Mouse (Mus musculus) lung, embryonic 16.5 days (tissue): ENCODE measurements at regions not wholly inside any gene's neighbourhood (a gene's known extent, or its start where the extent isn't known, plus 50 kb on each side); places are given as distances from the start of the nearest gene placed in this dataset.
A peak's percentile ranks its signal among the peaks of the same experiment; 100 is the strongest.

Source experiments
- ATAC-seq: fragments of 200-750 bp; cut with Nextera tagmentation; 2 replicates; pipeline ENCODE4 v1.8.0; 2017; ENCODE audit warnings: low read depth, mild to moderate bottlenecking, moderate library complexity
- H3K27ac ChIP-seq: fragments of 300-500 bp; sonication (generic); 2 replicates; pipeline ENCODE4 v1.5.1; 2014; ENCODE audit warnings: mild to moderate bottlenecking, control low read depth, low read length
- H3K27me3 ChIP-seq: fragments of 300-500 bp; sonication (generic); 2 replicates; pipeline ENCODE4 v1.6.1; 2014; ENCODE audit warnings: low read depth, low read length, mixed read lengths; ENCODE audit not compliant: control insufficient read depth, insufficient read depth
- H3K36me3 ChIP-seq: fragments of 300-500 bp; sonication (generic); 2 replicates; pipeline ENCODE4 v1.6.1; 2014; ENCODE audit warnings: low read length; ENCODE audit not compliant: control insufficient read depth, insufficient read depth
- H3K4me1 ChIP-seq: fragments of 300-500 bp; sonication (generic); replicated peaks from 2 replicates; pipeline ENCODE4 v1.6.1; 2014; ENCODE audit warnings: low read length, mixed read lengths; ENCODE audit not compliant: control insufficient read depth, insufficient read depth
- H3K4me2 ChIP-seq: fragments of 300-500 bp; sonication (generic); 2 replicates; pipeline ENCODE4 v1.6.1; 2014; ENCODE audit warnings: low read depth, low read length, control low read depth
- H3K4me3 ChIP-seq: fragments of 300-500 bp; sonication (generic); 2 replicates; pipeline ENCODE4 v1.5.1; 2014; ENCODE audit warnings: mild to moderate bottlenecking, low read length, control low read depth
- H3K9ac ChIP-seq: fragments of 300-500 bp; sonication (generic); 2 replicates; pipeline ENCODE4 v1.6.1; 2014; ENCODE audit warnings: low read length, control low read depth
- H3K9me3 ChIP-seq: fragments of 300-500 bp; sonication (generic); 2 replicates; pipeline ENCODE4 v1.6.1; 2016; ENCODE audit warnings: low read length; ENCODE audit not compliant: control insufficient read depth
- WGBS: fragments of 180-500 bp; shearing (Covaris S2); extraction: QIAGEN DNeasy Blood & Tissue Kit; methylation state at CpG from one replicate; pipeline ENCODE4 v1.1.7; 2014; 5-methylcytosine and 5-hydroxymethylcytosine counted together

DNA sequence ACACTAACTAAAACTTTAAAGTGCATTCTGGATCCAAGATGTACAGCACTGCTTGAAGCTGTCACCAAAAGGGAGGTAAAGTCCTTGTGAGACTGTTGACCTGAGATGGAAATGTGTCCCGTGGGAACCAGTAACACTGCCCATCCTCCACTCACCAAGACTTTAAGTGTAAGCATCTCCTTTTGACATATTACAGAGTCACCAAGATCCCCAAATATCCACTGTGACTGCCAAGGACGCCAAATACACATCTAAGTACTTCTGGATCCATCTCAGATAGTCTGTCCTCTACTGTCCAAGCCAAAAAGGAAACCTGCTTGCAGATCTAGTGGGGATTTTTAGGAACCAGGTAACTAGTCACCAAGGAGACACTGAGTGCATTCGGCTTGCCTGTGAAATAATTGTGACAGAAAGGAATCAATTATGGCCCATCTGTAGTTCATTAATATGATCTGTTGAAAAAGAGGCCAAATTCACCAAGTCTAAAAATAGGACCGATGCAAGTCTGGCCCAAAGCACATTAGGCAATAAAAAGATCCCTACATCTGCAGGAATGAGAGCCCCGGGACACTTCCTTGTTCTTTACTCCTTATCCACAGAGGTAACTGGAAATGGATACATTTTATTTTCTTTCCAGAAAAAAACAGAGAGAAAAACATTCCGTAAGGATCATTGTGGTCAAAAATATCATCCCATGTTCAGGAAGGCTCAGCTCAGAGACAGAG lies 157.8 kb upstream of the Irf2bp2 start:
- no peaks in the 10 kb centered on the region for H3K36me3 ChIP-seq
- peak overlapping the region; percentile 60 for H3K27ac ChIP-seq
- H3K4me3 ChIP-seq = no peak overlapping the region
- no peak overlapping the region for H3K9ac ChIP-seq
- whole genome bisulfite sequencing = 63% methylated on average over 6 of the region's 6 CpGs
- H3K27me3 ChIP-seq = no peaks in the 10 kb centered on the region
- no peak for ATAC-seq
- H3K4me2 ChIP-seq = no peak overlapping the region
- H3K4me1 ChIP-seq = peaks cover 22% of the 10 kb centered on the region
- H3K9me3 ChIP-seq = no peaks in the 10 kb centered on the region

GRCm38 (mm10) chr8:126745992-126746775 lies 152.4 kb upstream of the Irf2bp2 start:
- Histone ChIP-seq H3K4me2 (no peak overlapping the region), H3K4me1 (peaks cover 10% of the 10 kb centered on the region; the same call in 1 of the 2 replicates), H3K9ac (no peak overlapping the region), H3K4me3 (no peak overlapping the region), H3K9me3 (no peaks in the 10 kb centered on the region), H3K27ac (no peak overlapping the region), H3K27me3 (no peaks in the 10 kb centered on the region), H3K36me3 (no peaks in the 10 kb centered on the region)
- 77% methylated on average over 18 of the region's 18 CpGs for WGBS
- ATAC-seq = no peak

DNA sequence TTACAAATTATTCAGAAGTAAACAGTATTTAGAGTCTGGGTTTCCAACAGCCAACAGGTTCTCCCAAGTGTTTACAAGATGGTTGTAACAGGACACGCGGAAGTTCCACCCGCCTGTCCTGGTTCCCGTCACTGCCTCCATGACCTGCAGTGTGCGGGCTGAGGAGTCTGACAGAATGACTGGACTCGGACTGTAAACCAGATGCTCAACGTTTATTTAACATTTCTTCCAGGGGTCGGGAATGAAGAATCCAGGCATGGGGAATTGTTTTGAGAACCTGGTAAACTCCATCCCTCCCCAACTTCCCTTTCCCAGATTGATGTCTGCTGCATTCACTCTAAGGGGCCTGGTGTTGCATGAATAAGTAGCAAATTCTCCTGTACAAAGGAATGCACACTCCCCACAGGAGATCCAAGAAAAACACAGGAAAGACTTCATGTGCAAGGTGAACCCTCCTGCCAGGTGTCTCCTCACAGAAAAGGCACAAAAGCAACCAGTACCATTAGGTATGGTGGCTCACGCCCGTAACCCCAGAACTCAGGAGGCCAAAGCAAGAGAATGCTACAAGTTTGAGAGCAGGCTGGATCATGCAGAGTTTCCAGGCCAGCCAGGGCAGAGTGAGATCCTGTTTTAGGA lies 151.1 kb upstream of the Irf2bp2 start:
- Histone ChIP-seq H3K36me3 (no peaks in the 10 kb centered on the region), H3K9me3 (no peaks in the 10 kb centered on the region), H3K4me1 (peaks cover 10% of the 10 kb centered on the region; the same call in 1 of the 2 replicates), H3K4me3 (no peak overlapping the region), H3K4me2 (no peak overlapping the region), H3K27ac (no peak overlapping the region), H3K9ac (no peak overlapping the region), H3K27me3 (no peaks in the 10 kb centered on the region)
- ATAC-seq = no peak
- 41% methylated on average over 10 of the region's 10 CpGs for WGBS

GRCm38 (mm10) chr8:126743296-126743695 lies 149.5 kb upstream of the Irf2bp2 start:
- no peak for ATAC-seq
- Histone ChIP-seq H3K9me3 (no peaks in the 10 kb centered on the region), H3K4me3 (no peak overlapping the region), H3K9ac (no peak overlapping the region), H3K4me1 (peaks cover 10% of the 10 kb centered on the region; the same call in 1 of the 2 replicates), H3K36me3 (no peaks in the 10 kb centered on the region), H3K4me2 (no peak overlapping the region), H3K27ac (no peak overlapping the region), H3K27me3 (no peaks in the 10 kb centered on the region)
- 67% methylated on average over 9 of the region's 9 CpGs for WGBS

GRCm38 (mm10) chr8:126742081-126742480 lies 148.3 kb upstream of the Irf2bp2 start:
- H3K27ac ChIP-seq = no peak overlapping the region
- H3K4me1 ChIP-seq = peaks cover 20% of the 10 kb centered on the region
- H3K9ac ChIP-seq = no peak overlapping the region
- no peak overlapping the region for H3K4me3 ChIP-seq
- 79% methylated on average over 3 of the region's 3 CpGs for WGBS
- no peaks in the 10 kb centered on the region for H3K9me3 ChIP-seq
- H3K36me3 ChIP-seq = no peaks in the 10 kb centered on the region
- no peak overlapping the region for H3K4me2 ChIP-seq
- no peak for ATAC-seq
- H3K27me3 ChIP-seq = no peaks in the 10 kb centered on the region

GRCm38 (mm10) chr8:126741031-126741430 lies 147.2 kb upstream of the Irf2bp2 start:
- no peak overlapping the region for H3K4me3 ChIP-seq
- H3K9me3 ChIP-seq = no peaks in the 10 kb centered on the region
- no peaks in the 10 kb centered on the region for H3K27me3 ChIP-seq
- H3K9ac ChIP-seq = no peak overlapping the region
- H3K4me1 ChIP-seq = peaks cover 25% of the 10 kb centered on the region
- H3K4me2 ChIP-seq = no peak overlapping the region
- 43% methylated on average over 3 of the region's 3 CpGs for WGBS
- peak overlapping the region; percentile 47 for H3K27ac ChIP-seq
- peak; percentile 36 for ATAC-seq
- H3K36me3 ChIP-seq = no peaks in the 10 kb centered on the region

DNA sequence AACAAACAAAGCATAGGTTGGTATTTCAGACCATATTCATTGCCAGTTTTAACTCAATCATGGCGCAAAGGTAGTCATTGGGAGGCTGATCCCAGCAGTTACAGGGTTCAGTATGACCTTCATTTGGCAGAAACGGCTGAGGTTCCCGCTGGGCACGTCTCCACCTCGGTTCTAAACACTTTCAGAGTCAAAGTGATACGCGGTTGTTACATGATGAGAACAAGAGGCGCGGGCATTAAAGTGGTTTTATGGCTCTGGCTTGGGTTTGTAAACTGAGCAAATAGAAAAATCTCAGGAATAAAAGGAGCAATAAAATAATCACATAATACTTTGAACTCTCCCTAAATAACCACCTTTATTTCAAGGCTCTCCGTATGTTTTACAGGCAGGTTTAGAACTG lies 146.0 kb upstream of the Irf2bp2 start:
- Histone ChIP-seq H3K9ac (no peak overlapping the region), H3K4me1 (peaks cover 36% of the 10 kb centered on the region), H3K4me2 (no peak overlapping the region), H3K9me3 (no peaks in the 10 kb centered on the region), H3K4me3 (no peak overlapping the region), H3K27me3 (no peaks in the 10 kb centered on the region), H3K36me3 (no peaks in the 10 kb centered on the region), H3K27ac (no peak overlapping the region)
- 85% methylated on average over 10 of the region's 10 CpGs for WGBS
- ATAC-seq = no peak

DNA sequence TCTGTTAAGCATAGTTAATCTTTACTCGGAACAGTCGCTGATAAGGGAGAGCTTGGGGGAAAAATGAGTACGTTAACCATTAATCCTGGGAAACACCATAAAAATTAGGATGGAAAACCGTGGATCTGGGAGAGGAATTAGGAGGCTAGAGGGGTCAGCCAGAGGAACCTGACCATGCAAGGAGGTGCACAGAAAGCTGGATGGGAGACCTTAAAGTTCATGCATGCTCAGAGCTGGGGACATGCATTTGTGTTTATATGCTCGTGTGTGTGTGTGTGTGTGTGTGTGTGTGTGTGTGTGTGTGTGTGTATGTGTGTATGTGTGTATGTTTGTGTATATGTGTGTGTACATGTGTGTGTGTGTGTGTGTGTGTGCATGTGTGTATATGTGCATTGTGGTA lies 143.2 kb upstream of the Irf2bp2 start:
- no peaks in the 10 kb centered on the region for H3K36me3 ChIP-seq
- H3K4me3 ChIP-seq = no peak overlapping the region
- WGBS = 18% methylated on average over 5 of the region's 5 CpGs
- H3K4me1 ChIP-seq = peaks cover 34% of the 10 kb centered on the region
- ATAC-seq = no peak
- peak overlapping the region; percentile 21 for H3K4me2 ChIP-seq
- peak overlapping the region; percentile 36; the same call in 1 of the 2 replicates for H3K9ac ChIP-seq
- no peaks in the 10 kb centered on the region for H3K27me3 ChIP-seq
- H3K27ac ChIP-seq = peak overlapping the region; percentile 96
- H3K9me3 ChIP-seq = no peaks in the 10 kb centered on the region

- Histone ChIP-seq H3K4me2 (peak overlapping the region; percentile 21), H3K4me1 (peaks cover 31% of the 10 kb centered on the region), H3K27me3 (no peaks in the 10 kb centered on the region), H3K4me3 (no peak overlapping the region), H3K9me3 (no peaks in the 10 kb centered on the region), H3K9ac (peak overlapping the region; percentile 36; the same call in 1 of the 2 replicates), H3K27ac (peak overlapping the region; percentile 96), H3K36me3 (no peaks in the 10 kb centered on the region)
- peak; percentile 78 for ATAC-seq
- 13% methylated on average over 10 of the region's 10 CpGs for WGBS
These were observed 142.7 kb upstream of the Irf2bp2 start for GRCm38 (mm10) chr8:126736441-126736962.
